Mouse (Mus musculus) MEL (cell line): ENCODE measurements around the gene Ssb. TPM values are rescaled to one million over a fixed set of nuclear protein-coding genes. Genes with fewer than 3 reads are reported as not detected.
"Not testable (repeated sequence)": the region's sequence is repeated elsewhere in the genome, so short reads cannot be mapped to it uniquely, and the experiment has no call there.

Source experiments
- DNase-seq: peaks from one replicate; pipeline ENCODE4 v3.0.0; 2011; ENCODE audit warnings: low read depth, low spot score
- H3K27ac ChIP-seq: 2 replicates; pipeline ENCODE4 v1.5.1; 2012; ENCODE audit warnings: low read depth, mild to moderate bottlenecking, control low read depth, low read length, moderate library complexity; ENCODE audit not compliant: control insufficient read depth
- H3K27me3 ChIP-seq, 2 experiments: fragments of 150-350 bp in 1 of 2; sonication (generic) in 1 of 2; 2 replicates each; pipeline ENCODE4 v1.6.1; 2012; ENCODE audit warnings: low read length in 2 of 2, mild to moderate bottlenecking in 2 of 2, improper control_type of control experiment in 1 of 2, moderate library complexity in 1 of 2; ENCODE audit not compliant: insufficient read depth in 2 of 2, control insufficient read depth in 1 of 2
- H3K36me3 ChIP-seq, 2 experiments: 2 replicates each; pipeline ENCODE4 v1.6.1; 2012 to 2014; ENCODE audit warnings: low read length in 2 of 2, improper control_type of control experiment in 1 of 2, inconsistent platforms in 1 of 2, mild to moderate bottlenecking in 1 of 2; ENCODE audit not compliant: insufficient read depth in 2 of 2, control insufficient read depth in 1 of 2
- H3K4me1 ChIP-seq, 2 experiments: fragments of 150-350 bp in 1 of 2; sonication (generic) in 1 of 2; 2 replicates each; pipeline ENCODE4 v1.6.1; 2012; ENCODE audit warnings: low read length in 2 of 2, improper control_type of control experiment in 1 of 2, mild to moderate bottlenecking in 1 of 2; ENCODE audit not compliant: insufficient read depth in 2 of 2, control insufficient read depth in 1 of 2
- H3K4me3 ChIP-seq, 2 experiments: fragments of 150-350 bp in 1 of 2; sonication (generic) in 1 of 2; 2 replicates each; pipeline ENCODE4 v1.5.1; 2012; ENCODE audit warnings: low read depth in 2 of 2, low read length in 2 of 2, mild to moderate bottlenecking in 2 of 2, moderate library complexity in 2 of 2, control low read depth in 1 of 2, improper control_type of control experiment in 1 of 2; ENCODE audit not compliant: control insufficient read depth in 1 of 2, insufficient read depth in 1 of 2
- H3K79me2 ChIP-seq: 2 replicates; pipeline ENCODE4 v1.6.1; 2012; ENCODE audit warnings: mild to moderate bottlenecking, low read length, moderate library complexity; ENCODE audit not compliant: control insufficient read depth, poor library complexity, insufficient read depth
- H3K9ac ChIP-seq: 2 replicates; pipeline ENCODE4 v1.6.1; 2012; ENCODE audit warnings: low read depth, mild to moderate bottlenecking, control low read depth, low read length, moderate library complexity; ENCODE audit not compliant: control insufficient read depth, poor library complexity, severe bottlenecking
- H3K9me3 ChIP-seq: fragments of 150-350 bp; sonication (generic); replicated peaks from 2 replicates; pipeline ENCODE4 v1.6.1; 2012; ENCODE audit warnings: mild to moderate bottlenecking, low read length, improper control_type of control experiment, moderate library complexity; ENCODE audit not compliant: insufficient read depth
- CHD1 ChIP-seq: IDR thresholded peaks from 2 replicates; pipeline ENCODE4 v1.6.1; 2012; ENCODE audit warnings: low read depth, mild to moderate bottlenecking, inconsistent platforms, low read length, improper control_type of control experiment
- CHD2 ChIP-seq: IDR thresholded peaks from 2 replicates; pipeline ENCODE4 v1.6.1; 2011; ENCODE audit warnings: low read length, improper control_type of control experiment
- GATA1 ChIP-seq: IDR thresholded peaks from 2 replicates; pipeline ENCODE4 v1.6.1; 2011; ENCODE audit warnings: low read depth, low read length, improper control_type of control experiment
- MAX ChIP-seq: IDR thresholded peaks from 2 replicates; pipeline ENCODE4 v1.6.1; 2011; ENCODE audit warnings: low read length, improper control_type of control experiment
- MAZ ChIP-seq: IDR thresholded peaks from 2 replicates; pipeline ENCODE4 v1.6.1; 2012; ENCODE audit warnings: low read depth, mild to moderate bottlenecking, inconsistent platforms, low read length, improper control_type of control experiment
- MEF2A ChIP-seq: IDR thresholded peaks from 2 replicates; pipeline ENCODE4 v1.6.1; 2014; ENCODE audit warnings: low read depth, mild to moderate bottlenecking, inconsistent platforms, low read length, improper control_type of control experiment; ENCODE audit not compliant: poor library complexity, insufficient replicate concordance, severe bottlenecking; ENCODE audit errors: extremely low read depth
- MXI1 ChIP-seq: IDR thresholded peaks from 2 replicates; pipeline ENCODE4 v1.6.1; 2011; ENCODE audit warnings: mild to moderate bottlenecking, low read depth, low read length, improper control_type of control experiment
- MYC ChIP-seq: IDR thresholded peaks from 2 replicates; pipeline ENCODE4 v1.6.1; 2011; ENCODE audit warnings: low read depth, mild to moderate bottlenecking, low read length, improper control_type of control experiment, moderate library complexity
- NELFE ChIP-seq: IDR thresholded peaks from 2 replicates; pipeline ENCODE4 v1.6.1; 2011; ENCODE audit warnings: low read depth, low read length, improper control_type of control experiment
- POLR2A ChIP-seq, 2 experiments: IDR thresholded peaks; 2 replicates each; pipeline ENCODE4 v1.6.1; 2011 to 2012; ENCODE audit warnings: low read length in 2 of 2, mild to moderate bottlenecking in 2 of 2, control low read depth in 1 of 2, improper control_type of control experiment in 1 of 2, low read depth in 1 of 2, moderate library complexity in 1 of 2; ENCODE audit not compliant: control insufficient read depth in 1 of 2, insufficient read depth in 1 of 2, poor library complexity in 1 of 2
- POLR2AphosphoS2 ChIP-seq: IDR thresholded peaks from 2 replicates; pipeline ENCODE4 v1.6.1; 2011; ENCODE audit warnings: low read length, improper control_type of control experiment
- POLR2AphosphoS5 ChIP-seq: IDR thresholded peaks from 2 replicates; pipeline ENCODE4 v1.6.1; 2012; ENCODE audit warnings: low read depth, borderline replicate concordance, mild to moderate bottlenecking, inconsistent platforms, low read length, moderate library complexity, mixed read lengths
- RCOR1 ChIP-seq: IDR thresholded peaks from 2 replicates; pipeline ENCODE4 v1.6.1; 2012; ENCODE audit warnings: low read depth, mild to moderate bottlenecking, inconsistent platforms, low read length, improper control_type of control experiment
- SIN3A ChIP-seq: IDR thresholded peaks from 2 replicates; pipeline ENCODE4 v1.6.1; 2012; ENCODE audit warnings: low read length, improper control_type of control experiment, inconsistent platforms
- TBP ChIP-seq: IDR thresholded peaks from 2 replicates; pipeline ENCODE4 v1.8.0; 2011; ENCODE audit warnings: low read depth, low read length, improper control_type of control experiment
- USF2 ChIP-seq, 2 experiments: IDR thresholded peaks; 2 replicates each; pipeline ENCODE4 v1.6.1; 2011 to 2012; ENCODE audit warnings: improper control_type of control experiment in 2 of 2, low read length in 2 of 2, borderline replicate concordance in 1 of 2, inconsistent platforms in 1 of 2, low read depth in 1 of 2, mild to moderate bottlenecking in 1 of 2; ENCODE audit not compliant: insufficient read depth in 1 of 2
- ZMIZ1 ChIP-seq: IDR thresholded peaks from 2 replicates; pipeline ENCODE4 v1.6.1; 2012; ENCODE audit warnings: low read depth, mild to moderate bottlenecking, inconsistent platforms, low read length, improper control_type of control experiment, moderate library complexity
- ZNF384 ChIP-seq: IDR thresholded peaks from 2 replicates; pipeline ENCODE4 v1.6.1; 2012; ENCODE audit warnings: low read depth, mild to moderate bottlenecking, inconsistent platforms, low read length, improper control_type of control experiment
- polyA plus RNA-seq, 2 experiments: library from polyadenylated mRNA; stranded (reverse) in 1 of 2; unstranded in 1 of 2; fragments of >175 nt in 1 of 2; fragments of >200 nt in 1 of 2; gene quantifications; 2 replicates each; pipeline versions ENCODE4 v1.2.1 to v1.2.4; 2012; ENCODE audit warnings: low replicate concordance in 2 of 2, low read depth in 1 of 2; ENCODE audit not compliant: insufficient read length in 2 of 2, insufficient read depth in 1 of 2, missing spikeins in 1 of 2
- total RNA-seq: library from RNA; depleted of rRNA; stranded (reverse); fragments of 300-350 nt; gene quantifications from 2 replicates; pipeline ENCODE4 v1.2.3, GENCODE M21; 2012

Ssb gene
- total and polyA plus RNA-seq, 3 experiments, result 219 to 1,377 (median 357) TPM

GRCm38 (mm10) chr2:69897618-69898575, 36.5 kb downstream of the Ssb start:
- TF ChIP-seq MAX (peak; percentile 5; the same call in 1 of the 2 replicates), GATA1 (0 out of 2 replicates have a peak, but pooled peaks have one; percentile 28), POLR2A (IDR thresholded peaks at IDR 0.05; ENCODE audit: control insufficient read depth in 1 of 2, insufficient read depth in 1 of 2, low read depth in 1 of 2, low read length in 2 of 2, poor library complexity in 1 of 2) (peak in 1 of 2 experiments; percentile 38; a peak in 1 of 4 replicates), TBP (no peak), POLR2AphosphoS5 (no peak), POLR2AphosphoS2 (no peak), NELFE (no peak), SIN3A (peak; percentile 81), MYC (no peak), MEF2A (no peak), MXI1 (peak; percentile 68), CHD1 (0 out of 2 replicates have a peak, but pooled peaks have one; percentile 27), MAZ (no peak; the same call in 1 of the 2 replicates), ZNF384 (no peak), USF2 (IDR thresholded peaks at IDR 0.05; ENCODE audit: borderline replicate concordance in 1 of 2, insufficient read depth in 1 of 2, low read depth in 1 of 2, low read length in 2 of 2) (no peak), ZMIZ1 (no peak), CHD2 (no peak), RCOR1 (peak; percentile 4; the same call in 1 of the 2 replicates)
- peak; percentile 94 for DNase-seq
- Histone ChIP-seq H3K9me3 (no peaks in the 10 kb centered on the region), H3K79me2 (peaks cover 25% of the 10 kb centered on the region), H3K36me3 (peaks cover 4 to 19% of the 10 kb centered on the region in 2 experiments; a peak in 2 of 4 replicates), H3K27me3 (no peaks in the 10 kb centered on the region), H3K4me3 (peak overlapping the region; percentile 72 to 99), H3K9ac (peak overlapping the region; percentile 95), H3K4me1 (peaks cover 8 to 9% of the 10 kb centered on the region in 2 experiments), H3K27ac (peak overlapping the region; percentile 66)

- Histone ChIP-seq H3K27ac (no peak overlapping the region), H3K79me2 (peaks cover 33% of the 10 kb centered on the region)
- no peak for DNase-seq
- no peak for TF ChIP-seq CHD1
- TF ChIP-seq, all 39 proteins: peak for 0
- peaks cover 7 to 12% of the 10 kb centered on the region in 2 experiments for H3K36me3 ChIP-seq
- H3K27me3 ChIP-seq, result no peaks in the 10 kb centered on the region
- H3K9me3 ChIP-seq, result no peaks in the 10 kb centered on the region
- peaks cover 2 to 4% of the 10 kb centered on the region in 2 experiments; a peak in 3 of 4 replicates for H3K4me1 ChIP-seq
- H3K9ac ChIP-seq, result no peak overlapping the region
- no peak overlapping the region for H3K4me3 ChIP-seq
These were observed 42.2 kb downstream of the Ssb start for GRCm38 (mm10) chr2:69903541-69903940.

GRCm38 (mm10) chr2:69907394-69907793, 46.0 kb downstream of the Ssb start:
- not testable (repeated sequence) for H3K9me3 ChIP-seq, H3K9ac ChIP-seq, H3K27ac ChIP-seq, H3K27me3 ChIP-seq, DNase-seq, H3K4me3 ChIP-seq, H3K4me1 ChIP-seq, H3K36me3 ChIP-seq
- H3K79me2 ChIP-seq, result peaks cover 36% of the 10 kb centered on the region
